Mouse (Mus musculus) cerebellum, postnatal 36 days (tissue): ENCODE results near the gene Gm20662.
A peak's percentile ranks its signal among the peaks of the same experiment; 100 is the strongest.

Experiments used
- DNase-seq, 2 experiments: peaks; one replicate each; pipeline ENCODE4 v3.0.0; 2021 to 2022; ENCODE audit warnings: mixed read lengths in 2 of 2

Gene Gm20662

GRCm38 (mm10) chr9:107975399-107976386 is 20.5 kb upstream of the Gm20662 start, which contains the start of gene Uba7:
Gene Uba7 (plus strand): TSS chr9:107975505.
- DNase-seq = no peak

- DNase-seq = no peak
Measured at GRCm38 (mm10) chr9:107978815-107979214, 17.3 kb upstream of the Gm20662 start.

- DNase-seq = no peak
Measured at GRCm38 (mm10) chr9:107981684-107982605, 14.2 kb upstream of the Gm20662 start.

GRCm38 (mm10) chr9:107982681-107983346 is 13.3 kb upstream of the Gm20662 start, which contains the start of gene Gm20661:
Gene Gm20661 (plus strand): TSS chr9:107983058.
- DNase-seq = no peak

- no peak for DNase-seq
Measured at GRCm38 (mm10) chr9:107983421-107983890, 12.7 kb upstream of the Gm20662 start.

GRCm38 (mm10) chr9:107984052-107984753 is 11.9 kb upstream of the Gm20662 start:
- no peak for DNase-seq

- DNase-seq = no peak
Measured at GRCm38 (mm10) chr9:107984754-107985055, 11.4 kb upstream of the Gm20662 start.

- DNase-seq = peak; percentile 53 to 62
Measured at GRCm38 (mm10) chr9:107985131-107986119, 10.7 kb upstream of the Gm20662 start, which contains the start of gene Inka1. Gene Inka1 (minus strand): TSS chr9:107985879.

- DNase-seq = peak; percentile 81 to 84
Measured at GRCm38 (mm10) chr9:107986376-107986775, 9.8 kb upstream of the Gm20662 start.

GRCm38 (mm10) chr9:107987950-107988349 is 8.2 kb upstream of the Gm20662 start:
- no peak for DNase-seq

- no peak for DNase-seq
Measured at GRCm38 (mm10) chr9:107992197-107992596, 4.0 kb upstream of the Gm20662 start, which contains the start of gene Cdhr4. Gene Cdhr4 (plus strand): TSS chr9:107992497.

- no peak for DNase-seq
Measured at GRCm38 (mm10) chr9:107993013-107993412, 3.1 kb upstream of the Gm20662 start.

- DNase-seq = no peak
Measured at GRCm38 (mm10) chr9:107994464-107994863, 1.7 kb upstream of the Gm20662 start.

- no peak for DNase-seq
Measured at GRCm38 (mm10) chr9:107995513-107995912, 636 bp upstream of the Gm20662 start.

GRCm38 (mm10) chr9:108001922-108002770 is 6.0 kb downstream of the Gm20662 start, which contains the start of gene Ip6k1:
Gene Ip6k1 (plus strand): TSS chr9:108002501.
- peak; percentile 100 for DNase-seq

- peak in 1 of 2 experiments; percentile 56 for DNase-seq
Measured at GRCm38 (mm10) chr9:108002778-108003530, 6.8 kb downstream of the Gm20662 start.

GRCm38 (mm10) chr9:108003531-108003890 is 7.4 kb downstream of the Gm20662 start:
- peak in 1 of 2 experiments; percentile 20 for DNase-seq

- no peak for DNase-seq
Measured at GRCm38 (mm10) chr9:108008041-108008440, 11.9 kb downstream of the Gm20662 start.

- DNase-seq = no peak
Measured at GRCm38 (mm10) chr9:108010385-108010784, 14.2 kb downstream of the Gm20662 start.
